Mouse (Mus musculus) embryonic fibroblast, embryonic 13.5 days (primary cell): Measurements from ENCODE around the gene Gpx3.

ENCODE experiments used
- CTCF ChIP-seq: IDR thresholded peaks from 2 replicates; pipeline ENCODE4 v1.5.1; 2011; ENCODE audit warnings: mild to moderate bottlenecking, control low read depth, low read length, moderate library complexity, borderline replicate concordance; ENCODE audit not compliant: insufficient read depth
- POLR2A ChIP-seq: IDR thresholded peaks from 2 replicates; pipeline ENCODE4 v1.6.1; 2011; ENCODE audit warnings: low read depth, mild to moderate bottlenecking, control low read depth, low read length, moderate library complexity

GRCm38 (mm10) chr11:54917461-54917860, 15.2 kb downstream of the Gpx3 start:
- TF ChIP-seq CTCF (no peak), POLR2A (no peak)
